Mouse (Mus musculus) hindbrain, embryonic 10.5 days (tissue): Measurements from ENCODE around the gene Rps29. TPM values are rescaled to one million over a fixed set of nuclear protein-coding genes. Genes with fewer than 3 reads are reported as not detected.
"Not testable (repeated sequence)": the region's sequence is repeated elsewhere in the genome, so short reads cannot be mapped to it uniquely, and the experiment has no call there.

Source experiments
- DNase-seq: peaks from one replicate; pipeline ENCODE4 v3.0.0-alpha.2; 2017; ENCODE audit warnings: low spot score
- H3K27ac ChIP-seq: fragments of 300-500 bp; sonication (generic); 2 replicates; pipeline ENCODE4 v1.5.1; 2016; ENCODE audit warnings: mild to moderate bottlenecking, moderate library complexity
- H3K27me3 ChIP-seq: fragments of 300-500 bp; sonication (generic); 2 replicates; pipeline ENCODE4 v1.6.1; 2016; ENCODE audit warnings: mild to moderate bottlenecking; ENCODE audit not compliant: poor library complexity, insufficient read depth, severe bottlenecking
- H3K36me3 ChIP-seq: fragments of 300-500 bp; sonication (generic); 2 replicates; pipeline ENCODE4 v1.6.1; 2016; ENCODE audit warnings: mild to moderate bottlenecking, moderate library complexity
- H3K4me1 ChIP-seq: fragments of 300-500 bp; sonication (generic); replicated peaks from 2 replicates; pipeline ENCODE4 v1.6.1; 2016; ENCODE audit warnings: mild to moderate bottlenecking
- H3K4me3 ChIP-seq: fragments of 300-500 bp; sonication (generic); 2 replicates; pipeline ENCODE4 v1.5.1; 2016; ENCODE audit warnings: mild to moderate bottlenecking, moderate library complexity
- H3K9me3 ChIP-seq: fragments of 300-500 bp; sonication (generic); 2 replicates; pipeline ENCODE4 v1.6.1; 2016; ENCODE audit warnings: mild to moderate bottlenecking, moderate library complexity
- WGBS: fragments of 180-500 bp; shearing (Covaris S2); methylation state at CpG from one replicate; pipeline ENCODE4 v1.1.7; 2016; 5-methylcytosine and 5-hydroxymethylcytosine counted together
- polyA plus RNA-seq: library from polyadenylated mRNA; unstranded; fragments of >200 nt; fragmentation: Nextera tagmentation; extraction: Ambion mirVana; gene quantifications from 2 replicates; pipeline ENCODE4 v1.2.1, GENCODE M21; 2016

Rps29 gene
- polyA plus RNA-seq = 1,324 and 1,340 TPM in 2 replicates

DNA sequence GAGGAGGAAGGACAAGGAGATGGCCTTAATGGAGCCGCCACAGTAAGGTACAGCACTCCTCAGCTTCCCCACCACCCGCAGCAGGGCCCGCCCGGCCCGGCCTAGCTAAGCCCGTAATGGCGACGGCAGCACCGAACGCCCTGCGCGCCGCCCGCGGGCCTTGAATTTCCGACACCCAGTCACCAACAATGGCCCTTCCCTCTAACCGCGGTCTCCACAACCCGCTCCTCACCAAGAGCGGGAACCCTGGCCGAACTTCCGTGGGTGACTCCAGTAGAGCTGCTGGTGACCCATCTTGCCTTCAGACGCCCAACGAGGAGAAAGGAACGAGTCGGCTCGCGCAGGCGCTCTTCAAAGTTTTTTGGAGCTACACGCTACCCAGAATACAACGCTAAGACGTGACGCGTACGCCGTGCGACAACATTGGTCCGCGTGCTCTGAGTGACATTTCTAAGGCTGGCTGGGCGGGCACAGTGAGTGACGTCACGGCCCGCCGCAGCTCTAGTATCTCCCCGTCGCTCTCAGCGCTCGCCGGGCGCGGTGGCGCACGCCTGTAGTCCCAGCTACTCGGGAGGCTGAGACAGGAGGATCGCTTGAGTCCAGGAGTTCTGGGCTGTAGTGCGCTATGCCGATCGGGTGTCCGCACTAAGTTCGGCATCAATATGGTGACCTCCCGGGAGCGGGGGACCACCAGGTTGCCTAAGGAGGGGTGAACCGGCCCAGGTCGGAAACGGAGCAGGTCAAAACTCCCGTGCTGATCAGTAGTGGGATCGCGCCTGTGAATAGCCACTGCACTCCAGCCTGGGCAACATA, at the start of gene Rps29:
TSS of gene Rps29 (minus strand) at position 422 of the 813 bp plus-strand sequence.
- under 1% methylated on average over 63 of the region's 68 CpGs for WGBS
- H3K9me3 ChIP-seq, H3K4me1 ChIP-seq, H3K27me3 ChIP-seq: not testable (repeated sequence)
- H3K36me3 ChIP-seq = peaks cover 29% of the 10 kb centered on the region
- peak within 1 kb of the TSS; percentile 98 for H3K27ac ChIP-seq
- DNase-seq = peak; percentile 99
- peak within 1 kb of the TSS; percentile 85 for H3K4me3 ChIP-seq

DNA sequence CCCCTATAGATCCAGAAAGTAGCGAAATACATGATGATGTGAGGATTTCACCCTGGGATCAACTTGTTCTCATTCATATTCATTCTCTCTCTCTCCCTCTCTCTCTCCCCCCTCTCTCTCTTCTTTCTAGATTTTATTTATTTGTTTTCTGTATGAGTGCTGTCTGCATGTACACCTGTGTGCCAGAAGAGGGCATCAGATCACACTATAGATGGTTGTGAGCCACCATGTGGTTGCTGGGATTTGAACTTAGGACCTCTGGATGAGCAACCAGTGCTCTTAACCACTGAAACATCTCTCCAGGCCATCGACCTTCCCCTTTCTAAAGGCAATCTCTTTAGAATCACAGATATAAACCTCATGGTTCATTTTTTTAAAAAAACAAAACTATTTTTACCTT, 49.5 kb upstream of the Rps29 start:
- no peaks in the 10 kb centered on the region for H3K9me3 ChIP-seq
- no peak overlapping the region for H3K4me3 ChIP-seq
- no peaks in the 10 kb centered on the region for H3K27me3 ChIP-seq
- DNase-seq = no peak
- H3K36me3 ChIP-seq = peaks cover 82% of the 10 kb centered on the region
- no peak overlapping the region for H3K27ac ChIP-seq
- WGBS = 87% methylated on average over 2 of the region's 2 CpGs
- no peaks in the 10 kb centered on the region for H3K4me1 ChIP-seq

- H3K4me3 ChIP-seq = no peak overlapping the region
- no peaks in the 10 kb centered on the region for H3K27me3 ChIP-seq
- no peaks in the 10 kb centered on the region for H3K4me1 ChIP-seq
- H3K36me3 ChIP-seq = peaks cover 82% of the 10 kb centered on the region
- WGBS = 94% methylated on average over 7 of the region's 7 CpGs
- no peak overlapping the region for H3K27ac ChIP-seq
- DNase-seq = no peak
- no peaks in the 10 kb centered on the region for H3K9me3 ChIP-seq
Observed at GRCm38 (mm10) chr12:69207926-69208325, 48.9 kb upstream of the Rps29 start.

GRCm38 (mm10) chr12:69207396-69207795, 48.4 kb upstream of the Rps29 start:
- Histone ChIP-seq H3K27ac (no peak overlapping the region), H3K9me3 (no peaks in the 10 kb centered on the region), H3K4me1 (no peaks in the 10 kb centered on the region), H3K27me3 (no peaks in the 10 kb centered on the region), H3K36me3 (peaks cover 82% of the 10 kb centered on the region), H3K4me3 (no peak overlapping the region)
- DNase-seq = no peak
- WGBS = 93% methylated on average over 8 of the region's 8 CpGs

- no peaks in the 10 kb centered on the region for H3K27me3 ChIP-seq
- no peaks in the 10 kb centered on the region for H3K9me3 ChIP-seq
- DNase-seq = peak; percentile 13
- WGBS = 82% methylated on average over 16 of the region's 16 CpGs
- H3K27ac ChIP-seq = no peak within 1 kb of the TSS
- no peak within 1 kb of the TSS for H3K4me3 ChIP-seq
- peaks cover 79% of the 10 kb centered on the region for H3K36me3 ChIP-seq
- peaks cover under 1% of the 10 kb centered on the region; the same call in 1 of the 2 replicates for H3K4me1 ChIP-seq
Observed at GRCm38 (mm10) chr12:69204052-69204833, 45.3 kb upstream of the Rps29 start, which contains the start of gene Gm49384. Gene Gm49384 (minus strand): TSS chr12:69204267.

GRCm38 (mm10) chr12:69198985-69199384, 40.0 kb upstream of the Rps29 start:
- Histone ChIP-seq H3K4me1 (peaks cover 31% of the 10 kb centered on the region), H3K9me3 (no peaks in the 10 kb centered on the region), H3K4me3 (peak overlapping the region; percentile 92), H3K27me3 (no peaks in the 10 kb centered on the region), H3K36me3 (peaks cover 49% of the 10 kb centered on the region), H3K27ac (no peak overlapping the region)
- no peak for DNase-seq

DNA sequence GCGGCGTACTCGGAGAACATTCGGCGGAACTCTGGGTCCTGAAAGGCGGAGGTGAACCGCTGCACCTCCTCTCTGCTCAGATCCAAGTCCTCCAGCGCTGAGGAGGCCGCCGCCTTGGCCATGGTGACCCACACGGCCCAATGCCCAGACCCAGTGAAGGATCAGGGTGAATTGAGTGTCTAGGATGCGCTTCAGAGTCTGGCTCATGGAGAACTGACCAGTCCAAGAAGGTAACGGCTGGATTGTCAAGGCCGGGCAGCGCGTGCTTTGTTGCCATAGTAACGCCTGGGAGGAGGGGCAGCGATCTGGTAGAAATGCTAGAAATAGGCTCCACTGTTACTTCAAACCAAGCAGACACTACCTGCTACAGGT, 39.2 kb upstream of the Rps29 start, which contains the start of gene Dnaaf2:
TSS of gene Dnaaf2 (minus strand) at position 266 of the 372 bp plus-strand sequence.
- H3K4me1 ChIP-seq = peaks cover 31% of the 10 kb centered on the region
- under 1% methylated on average over 18 of the region's 18 CpGs for WGBS
- H3K36me3 ChIP-seq = peaks cover 42% of the 10 kb centered on the region
- peak within 1 kb of the TSS; percentile 92 for H3K4me3 ChIP-seq
- H3K27ac ChIP-seq = peak within 1 kb of the TSS; percentile 93
- H3K27me3 ChIP-seq = no peaks in the 10 kb centered on the region
- DNase-seq = peak; percentile 84
- no peaks in the 10 kb centered on the region for H3K9me3 ChIP-seq

DNA sequence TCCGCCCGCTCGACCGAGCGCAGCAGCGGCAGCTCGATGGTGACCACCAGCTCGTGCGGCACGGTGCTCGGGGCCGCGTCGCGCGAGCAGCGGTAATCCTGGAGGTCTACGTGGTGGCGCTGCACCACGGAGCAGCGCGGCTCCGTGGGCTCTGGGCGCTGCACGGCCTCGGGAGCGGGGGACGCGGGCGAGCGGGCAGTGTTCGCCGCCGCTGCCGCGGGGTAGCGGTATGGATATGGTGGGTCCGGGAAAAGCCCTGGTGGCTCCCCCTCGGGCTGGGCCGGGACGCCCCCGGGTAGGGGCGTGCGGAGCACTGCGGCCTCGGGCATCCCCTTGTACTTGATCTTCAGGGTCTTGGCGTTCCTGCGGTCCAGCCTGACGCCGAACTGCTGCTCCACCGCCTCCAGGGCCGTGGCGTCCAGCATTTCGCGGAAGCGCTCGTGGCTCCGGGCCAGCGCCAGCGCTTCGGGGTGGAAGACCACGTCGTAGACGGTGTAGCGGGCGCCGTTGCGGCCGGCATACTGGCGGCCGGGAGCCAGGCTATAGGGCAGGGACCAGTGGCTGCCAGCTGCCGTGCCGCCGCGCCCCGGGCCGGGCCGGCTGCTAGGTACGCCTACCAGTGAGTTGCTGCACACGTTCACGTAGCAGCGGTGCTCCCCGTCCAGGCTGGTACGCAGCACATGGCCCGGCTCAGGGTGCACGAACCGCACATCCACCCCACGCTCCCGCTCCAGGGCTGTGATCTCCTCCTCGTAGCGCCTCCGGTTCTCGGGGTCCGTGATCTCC, 38.6 kb upstream of the Rps29 start:
- WGBS = under 1% methylated on average over 94 of the region's 94 CpGs
- Histone ChIP-seq H3K36me3 (peaks cover 42% of the 10 kb centered on the region), H3K4me1 (peaks cover 31% of the 10 kb centered on the region)

GRCm38 (mm10) chr12:69196444-69197377, 37.7 kb upstream of the Rps29 start, which contains the start of gene Gm49383:
Gene Gm49383 (minus strand): TSS chr12:69197104.
- H3K4me1 ChIP-seq = peaks cover 31% of the 10 kb centered on the region
- no peaks in the 10 kb centered on the region for H3K9me3 ChIP-seq
- peak within 1 kb of the TSS; percentile 92 for H3K4me3 ChIP-seq
- DNase-seq = peak; percentile 78
- peak within 1 kb of the TSS; percentile 93 for H3K27ac ChIP-seq
- WGBS = under 1% methylated on average over 75 of the region's 75 CpGs
- no peaks in the 10 kb centered on the region for H3K27me3 ChIP-seq
- peaks cover 42% of the 10 kb centered on the region for H3K36me3 ChIP-seq

More for the DNA sequence above, 38.6 kb upstream of the Rps29 start:
- Histone ChIP-seq H3K4me3 (peak overlapping the region; percentile 92), H3K27ac (peak overlapping the region; percentile 93), H3K9me3 (no peaks in the 10 kb centered on the region), H3K27me3 (no peaks in the 10 kb centered on the region)
- peak; percentile 66 for DNase-seq

DNA sequence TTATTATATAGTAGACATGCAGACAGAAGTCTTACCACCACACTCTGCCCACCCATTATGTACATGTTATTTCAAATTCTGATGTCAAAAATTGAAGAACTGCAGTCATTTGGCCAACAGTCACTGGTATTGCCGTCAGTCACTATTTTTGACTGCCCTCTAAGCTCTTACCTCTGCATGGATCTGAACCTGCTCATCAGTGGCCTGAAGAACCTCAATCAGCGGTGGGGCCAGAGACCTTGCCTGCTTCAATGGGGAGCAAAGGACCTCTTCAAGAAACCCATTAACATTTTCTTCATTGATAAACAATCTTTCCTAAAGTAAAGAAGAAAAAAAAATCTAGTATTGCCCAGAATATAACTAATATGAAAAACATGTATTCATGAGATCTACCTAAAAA, 33.7 kb upstream of the Rps29 start:
- no peak for DNase-seq
- H3K9me3 ChIP-seq = no peaks in the 10 kb centered on the region
- no peak overlapping the region for H3K4me3 ChIP-seq
- H3K27ac ChIP-seq = no peak overlapping the region
- peaks cover 15% of the 10 kb centered on the region for H3K4me1 ChIP-seq
- H3K36me3 ChIP-seq = peaks cover 52% of the 10 kb centered on the region
- H3K27me3 ChIP-seq = no peaks in the 10 kb centered on the region
- 96% methylated on average over 2 of the region's 2 CpGs for WGBS

DNA sequence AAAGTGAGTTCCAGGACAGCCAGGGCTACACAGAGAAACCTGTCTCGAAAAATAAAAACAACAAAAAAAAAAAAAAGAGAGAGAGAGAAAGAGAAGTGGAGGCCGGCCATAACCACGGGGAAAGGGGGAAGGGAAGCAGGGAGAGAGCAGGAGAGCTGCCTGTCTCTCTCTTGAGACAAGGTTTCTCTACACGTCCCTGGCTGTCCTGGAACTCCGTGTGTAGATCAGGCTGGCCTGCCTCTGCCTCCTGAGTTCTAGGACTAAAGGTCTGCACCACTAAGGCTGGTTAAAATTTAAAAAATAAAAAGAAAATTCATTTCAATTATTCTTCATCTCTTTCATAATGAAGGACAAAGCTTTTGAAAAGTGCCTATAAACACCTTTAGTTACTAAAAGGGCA, 32.4 kb upstream of the Rps29 start:
- Histone ChIP-seq H3K27me3 (no peaks in the 10 kb centered on the region), H3K4me1 (peaks cover 23% of the 10 kb centered on the region), H3K4me3 (no peak overlapping the region), H3K9me3 (no peaks in the 10 kb centered on the region), H3K27ac (no peak overlapping the region), H3K36me3 (peaks cover 62% of the 10 kb centered on the region)
- WGBS = 93% methylated on average over 5 of the region's 5 CpGs
- no peak for DNase-seq
